Mouse (Mus musculus) naive thymus-derived CD4-positive, alpha-beta T cell, adult 5 months (primary cell): ENCODE results near the gene C2cd4b. TPM values are rescaled to one million over a fixed set of nuclear protein-coding genes. Genes with fewer than 3 reads are reported as not detected.

Experiments
- polyA plus RNA-seq: library from polyadenylated mRNA; unstranded; fragments of 100-300 nt; shearing (Covaris generic); gene quantifications from one replicate; pipeline ENCODE4 v1.2.1, GENCODE M21; 2017

C2cd4b gene
- polyA plus RNA-seq: not detected

GRCm38 (mm10) chr9:67759163-67759955 is at the start of gene C2cd4b:
TSS of gene C2cd4b (plus strand) at chr9:67759437.

Other genes with a start within 250 kb of the C2cd4b start
- not detected for gene Tln2, start 199.7 kb upstream of the C2cd4b start, polyA plus RNA-seq
- gene C2cd4a, start 72.9 kb downstream of the C2cd4b start, polyA plus RNA-seq: not detected
- 16.5 TPM for gene Vps13c, start 81.0 kb downstream of the C2cd4b start, polyA plus RNA-seq